Mouse (Mus musculus) heart, postnatal 36 days (tissue): ENCODE results near the gene Hist1h4m. TPM values are rescaled to one million over a fixed set of nuclear protein-coding genes. Genes with fewer than 3 reads are reported as not detected.
"Not testable (repeated sequence)": the region's sequence is repeated elsewhere in the genome, so short reads cannot be mapped to it uniquely, and the experiment has no call there.

Experiments used
- DNase-seq, 2 experiments: peaks; one replicate each; pipeline ENCODE4 v3.0.0; 2021 to 2022
- intact Hi-C: fragments of 180-260 bp; cut with DNase I; formaldehyde crosslinking; loops from one replicate; pipeline ENCODE4 v1.15.1; 2025
- total RNA-seq, 2 experiments: library from RNA; stranded (reverse); gene quantifications; 2 replicates each; pipeline ENCODE4 v1.2.3; 2021

Hist1h4m gene
- total RNA-seq, 2 experiments from 2014 or later = 61.3 to 84.6 TPM

GRCm38 (mm10) chr13:21797163-21797562 lies 14.4 kb upstream of the Hist1h4m start:
- intact Hi-C loops, DNase-seq: not testable (repeated sequence)

- intact Hi-C loops = not testable (repeated sequence)
Measured at GRCm38 (mm10) chr13:21803058-21803457, 8.5 kb upstream of the Hist1h4m start.

GRCm38 (mm10) chr13:21810073-21810472 lies 1.5 kb upstream of the Hist1h4m start, which contains the start of the genes Hist1h2bq and Hist1h2ao:
Hist1h2bq (minus strand) TSS chr13:21810197.
Hist1h2ao (plus strand) TSS chr13:21810465.
- intact Hi-C loops, DNase-seq: not testable (repeated sequence)

More at GRCm38 (mm10) chr13:21803058-21803457, 8.5 kb upstream of the Hist1h4m start:
- DNase-seq = not testable (repeated sequence)

GRCm38 (mm10) chr13:21811074-21811473 lies 472 bp upstream of the Hist1h4m start:
- intact Hi-C loops, DNase-seq: not testable (repeated sequence)

GRCm38 (mm10) chr13:21812092-21812491 lies 546 bp downstream of the Hist1h4m start:
- intact Hi-C loops, DNase-seq: not testable (repeated sequence)

- intact Hi-C loops = loop anchor here (10.0 kb wide), 5 partner anchors 105 to 1925 kb away; partner anchors contain the start of genes Hist1h1e, Hist1h2ac, Hist1h2ag and Hist1h2ai
- not testable (repeated sequence) for DNase-seq
Measured at GRCm38 (mm10) chr13:21820082-21820890, 8.7 kb downstream of the Hist1h4m start.

- no peak for DNase-seq
- intact Hi-C loops = loop anchor here (10.0 kb wide), 5 partner anchors 114 to 1916 kb away; partner anchors contain the start of genes Hist1h1e, Hist1h2ac, Hist1h2ag and Hist1h2ai
Measured at GRCm38 (mm10) chr13:21828511-21828910, 17.0 kb downstream of the Hist1h4m start.

GRCm38 (mm10) chr13:21830344-21830743 lies 18.8 kb downstream of the Hist1h4m start:
- DNase-seq = no peak
- intact Hi-C loops = loop anchor here (10.0 kb wide), 1 partner anchor 46 kb away; the partner anchor contains the start of genes Hist1h1b, Hist1h2an, Hist1h2bp and Hist1h3i

GRCm38 (mm10) chr13:21831418-21832394 lies 20.2 kb downstream of the Hist1h4m start, which contains the start of gene Hist1h4n:
Hist1h4n (minus strand) TSS chr13:21832196.
- intact Hi-C loops = loop anchor here (10.0 kb wide), 1 partner anchor 47 kb away; the partner anchor contains the start of genes Hist1h1b, Hist1h2an, Hist1h2bp and Hist1h3i
- peak in 1 of 2 experiments; percentile 44 for DNase-seq

GRCm38 (mm10) chr13:21833461-21833860 lies 21.9 kb downstream of the Hist1h4m start, which contains the start of the genes Hist1h2ap and Hist1h2br:
Hist1h2ap (minus strand) TSS chr13:21833507.
Hist1h2br (plus strand) TSS chr13:21833743.
- not testable (repeated sequence) for DNase-seq
- intact Hi-C loops = loop anchor here (10.0 kb wide), 1 partner anchor 49 kb away; the partner anchor contains the start of genes Hist1h1b, Hist1h2an, Hist1h2bp and Hist1h3i

- DNase-seq, intact Hi-C loops: not testable (repeated sequence)
Measured at GRCm38 (mm10) chr13:21840508-21840907, 29.0 kb downstream of the Hist1h4m start.

- intact Hi-C loops, DNase-seq: not testable (repeated sequence)
Measured at GRCm38 (mm10) chr13:21846356-21846755, 34.8 kb downstream of the Hist1h4m start.

GRCm38 (mm10) chr13:21847883-21848282 lies 36.3 kb downstream of the Hist1h4m start:
- no peak for DNase-seq
- intact Hi-C loops = no loop called here

- not testable (repeated sequence) for DNase-seq
- intact Hi-C loops = loop anchor here (10.0 kb wide), 4 partner anchors 64 to 1584 kb away; partner anchors contain the start of gene Zfp184
Measured at GRCm38 (mm10) chr13:21850696-21851095, 39.1 kb downstream of the Hist1h4m start.

- peak; percentile 47 to 60 for DNase-seq
- intact Hi-C loops = loop anchor here (10.0 kb wide), 4 partner anchors 62 to 1582 kb away; partner anchors contain the start of gene Zfp184
Measured at GRCm38 (mm10) chr13:21852215-21852945, 40.8 kb downstream of the Hist1h4m start.

GRCm38 (mm10) chr13:21855146-21855545 lies 43.6 kb downstream of the Hist1h4m start:
- DNase-seq = peak; percentile 80 to 81
- intact Hi-C loops = loop anchor here (10.0 kb wide), 4 partner anchors 60 to 1580 kb away; partner anchors contain the start of gene Zfp184

- peak; percentile 28 to 29 for DNase-seq
- intact Hi-C loops = loop anchor here (10.0 kb wide), 4 partner anchors 59 to 1579 kb away; partner anchors contain the start of gene Zfp184
Measured at GRCm38 (mm10) chr13:21855698-21856162, 44.2 kb downstream of the Hist1h4m start.

- intact Hi-C loops = no loop called here
- no peak for DNase-seq
Measured at GRCm38 (mm10) chr13:21861608-21862007, 50.1 kb downstream of the Hist1h4m start.
